Mouse (Mus musculus): Measurements from ENCODE around the gene Pnpla5.
"Not testable (repeated sequence)": the region's sequence is repeated elsewhere in the genome, so short reads cannot be mapped to it uniquely, and the experiment has no call there.

Gene Pnpla5
- long read RNA-seq, experiment 1 = 0 reads
- long read RNA-seq, experiment 2 = 0 reads

DNA sequence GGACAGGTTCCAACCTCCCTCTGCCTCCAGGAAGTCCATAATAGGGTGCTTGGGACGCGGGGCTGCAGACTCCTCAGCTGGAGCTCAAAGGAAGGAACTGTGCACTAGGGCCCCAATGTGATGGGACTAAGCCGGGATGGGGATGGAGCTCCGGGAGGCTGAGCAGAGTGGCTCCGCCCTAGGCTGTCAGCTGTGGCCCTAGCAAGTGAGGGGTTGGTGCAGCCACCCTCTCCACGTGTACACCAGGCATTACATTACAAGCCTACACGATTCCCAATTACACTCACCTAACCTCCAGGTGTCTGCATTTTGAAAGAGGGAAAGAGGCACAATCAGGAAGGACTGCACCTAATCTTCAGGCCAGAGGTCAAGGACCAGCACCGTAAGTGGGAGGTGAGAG lies at the start of gene Pnpla5:
Pnpla5 (minus strand) TSS at position 101 of the 400 bp plus-strand sequence.
- intact Hi-C loops (cut with DNase I) = loop anchor here (5.0 kb wide), 1 partner anchor 509 kb away; no protein-coding TSS in a partner anchor

DNA sequence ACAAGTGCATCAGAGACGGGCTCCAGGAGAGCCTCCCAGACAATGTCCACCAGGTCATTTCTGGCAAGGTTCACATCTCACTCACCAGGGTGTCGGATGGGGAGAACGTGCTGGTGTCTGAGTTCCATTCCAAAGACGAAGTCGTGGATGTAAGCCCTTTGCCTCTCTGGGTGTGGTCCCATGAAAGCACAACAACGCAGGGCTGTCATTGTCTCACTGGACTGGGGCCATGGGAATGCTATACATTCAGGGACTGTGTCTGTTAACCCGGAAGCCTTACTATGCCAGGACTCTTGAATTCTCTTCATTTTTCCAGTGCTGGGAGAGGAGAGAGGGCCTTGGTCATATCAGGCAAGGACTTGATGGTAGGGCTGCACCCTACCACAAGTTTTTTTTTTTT lies 48.2 kb upstream of the Pnpla5 start:
- intact Hi-C loops (cut with DNase I) = no loop called here

DNA sequence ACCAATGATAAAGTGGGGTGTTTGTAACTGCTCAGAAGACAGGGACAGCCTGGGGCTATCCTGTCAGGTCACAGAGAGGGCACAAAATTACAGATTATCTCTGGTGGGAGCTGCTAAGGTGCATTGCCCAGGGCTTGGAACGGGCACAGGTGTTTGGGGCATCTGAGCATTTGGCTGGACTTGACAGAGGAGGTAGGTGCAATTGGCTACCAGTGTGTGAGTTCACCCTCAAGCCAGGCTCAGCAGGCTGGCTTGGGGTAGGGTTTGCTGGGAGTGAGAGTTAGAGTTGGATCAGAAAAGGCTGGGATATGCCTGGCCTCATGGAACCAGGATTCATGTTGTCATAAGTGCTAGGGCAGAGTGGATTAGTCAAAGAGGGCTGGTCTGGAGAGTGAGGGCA lies 46.5 kb upstream of the Pnpla5 start:
- intact Hi-C loops (cut with DNase I) = no loop called here

DNA sequence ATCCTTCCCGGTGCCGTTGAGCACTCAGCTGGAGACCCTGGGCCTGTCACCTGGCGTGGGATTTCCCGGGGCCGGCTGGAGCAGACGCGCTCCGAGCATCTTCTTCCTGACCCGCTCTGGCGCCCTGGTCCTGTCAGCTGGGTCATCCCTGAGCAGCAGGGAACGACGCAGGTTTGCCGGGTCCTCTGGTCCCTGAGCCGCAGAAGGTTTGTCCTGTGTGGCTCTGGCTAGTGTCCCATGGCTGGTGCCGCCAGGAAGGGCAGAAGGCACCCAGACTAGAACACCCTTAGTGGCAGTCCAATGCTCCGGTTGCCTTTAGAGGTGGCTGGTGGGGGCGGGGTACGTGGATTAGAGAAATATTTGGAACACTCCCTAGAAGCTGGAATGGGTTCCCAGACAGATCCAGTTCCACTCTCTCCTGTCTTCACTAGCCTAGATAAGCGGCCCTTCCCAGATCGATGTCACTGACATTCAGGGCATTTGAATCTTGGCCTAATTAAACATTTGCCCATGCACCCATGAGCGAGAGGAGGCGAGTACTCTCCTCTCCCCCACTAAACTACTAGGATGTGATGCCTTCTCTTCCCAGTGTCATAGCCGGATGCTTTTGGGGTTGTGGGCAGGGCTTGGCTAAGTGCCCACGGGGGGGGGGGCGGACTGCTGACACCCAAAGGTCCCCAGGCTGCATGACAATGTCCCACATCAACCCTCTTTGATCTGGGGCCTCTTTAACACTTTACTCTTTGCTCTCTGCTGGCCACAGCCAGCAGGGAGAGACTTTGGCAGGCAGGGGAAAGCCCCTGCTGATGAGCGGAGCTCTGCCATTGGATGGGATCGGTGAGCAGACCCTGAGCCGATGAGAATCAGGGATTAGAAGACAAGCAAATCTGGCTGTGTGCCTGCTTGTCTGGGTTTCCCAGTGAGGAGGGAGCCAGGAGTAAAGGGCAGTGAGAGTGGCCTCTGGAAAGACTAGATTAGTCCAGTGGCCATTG lies 45.5 kb upstream of the Pnpla5 start:
- intact Hi-C loops (cut with DNase I) = no loop called here

DNA sequence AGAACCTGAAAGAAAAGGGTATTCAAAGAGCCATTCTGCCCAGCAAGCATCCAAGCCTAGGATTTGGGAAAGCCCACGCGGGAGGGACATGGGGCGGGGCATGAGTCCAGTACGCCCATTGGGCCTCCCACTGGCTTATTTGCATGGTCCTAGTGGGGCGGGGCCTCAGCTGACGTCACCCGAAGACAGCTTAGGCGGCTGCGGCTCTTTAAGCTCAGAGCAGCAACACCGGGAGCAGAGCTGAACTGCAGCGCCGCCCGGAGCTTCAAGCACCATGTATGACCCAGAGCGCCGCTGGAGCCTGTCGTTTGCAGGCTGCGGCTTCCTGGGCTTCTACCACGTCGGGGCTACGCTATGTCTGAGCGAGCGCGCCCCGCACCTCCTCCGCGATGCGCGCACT lies 44.6 kb upstream of the Pnpla5 start, which contains the start of gene Pnpla3:
Pnpla3 (plus strand) TSS at position 238 of the 400 bp plus-strand sequence.
- intact Hi-C loops (cut with DNase I) = no loop called here

DNA sequence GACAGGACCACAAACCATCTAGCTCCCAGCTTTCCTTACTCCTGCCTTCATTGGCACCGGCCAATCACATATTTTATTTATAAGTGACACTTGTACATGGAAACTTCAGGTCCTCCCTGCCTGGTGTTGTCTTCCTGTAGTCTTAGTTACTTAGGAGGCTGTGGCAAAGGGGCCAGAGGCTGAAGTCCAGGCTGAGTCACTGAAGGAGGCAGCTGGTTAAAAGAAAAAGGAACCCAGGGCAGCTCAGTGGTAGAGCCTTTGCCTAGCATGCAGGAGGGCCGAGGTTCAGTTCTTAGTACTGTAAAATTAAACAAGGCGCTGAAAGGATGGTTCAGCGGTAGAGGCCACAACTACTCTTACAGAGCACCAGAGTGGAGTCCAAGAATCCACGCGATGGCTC lies 43.8 kb upstream of the Pnpla5 start:
- intact Hi-C loops (cut with DNase I) = no loop called here

DNA sequence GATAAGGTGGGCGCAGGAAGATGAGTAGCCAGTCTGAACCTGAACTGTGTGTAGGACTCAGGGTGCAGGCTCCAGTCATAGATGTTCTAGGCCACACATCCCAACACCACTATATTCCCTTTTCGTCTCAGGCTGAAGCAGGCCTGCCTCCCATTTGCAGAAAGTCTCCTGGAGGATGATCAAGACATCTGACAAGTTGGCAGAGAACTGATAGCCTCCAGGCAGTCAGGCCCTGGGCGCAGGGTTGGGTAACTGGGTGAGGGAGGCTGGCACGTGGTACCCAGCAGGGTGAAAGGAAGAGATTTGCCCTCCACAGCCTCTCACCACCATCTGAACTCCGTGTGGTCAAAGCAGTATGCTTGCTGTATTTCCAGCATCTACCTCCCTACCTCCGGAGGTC lies 38.9 kb upstream of the Pnpla5 start:
- intact Hi-C loops (cut with DNase I) = no loop called here

DNA sequence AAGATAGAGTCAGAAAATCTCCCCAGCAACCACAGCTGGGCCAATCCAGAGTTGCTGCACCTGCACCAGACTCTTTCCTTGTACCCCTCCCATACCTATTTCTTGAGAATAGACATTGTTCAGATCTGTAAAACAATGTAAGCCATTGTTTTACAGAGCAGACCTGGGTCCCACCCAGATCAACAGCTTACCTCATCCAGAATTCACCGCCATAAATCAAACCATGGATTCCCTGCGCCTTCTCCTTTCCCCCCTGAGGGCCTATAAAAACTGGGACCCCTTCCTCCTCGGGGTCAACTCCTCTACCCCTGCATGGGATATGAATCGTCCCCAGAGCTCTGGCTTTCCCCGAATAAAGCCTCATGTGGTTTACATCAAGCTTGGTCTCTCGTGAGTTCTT lies 34.6 kb upstream of the Pnpla5 start:
- intact Hi-C loops (cut with DNase I) = not testable (repeated sequence)

DNA sequence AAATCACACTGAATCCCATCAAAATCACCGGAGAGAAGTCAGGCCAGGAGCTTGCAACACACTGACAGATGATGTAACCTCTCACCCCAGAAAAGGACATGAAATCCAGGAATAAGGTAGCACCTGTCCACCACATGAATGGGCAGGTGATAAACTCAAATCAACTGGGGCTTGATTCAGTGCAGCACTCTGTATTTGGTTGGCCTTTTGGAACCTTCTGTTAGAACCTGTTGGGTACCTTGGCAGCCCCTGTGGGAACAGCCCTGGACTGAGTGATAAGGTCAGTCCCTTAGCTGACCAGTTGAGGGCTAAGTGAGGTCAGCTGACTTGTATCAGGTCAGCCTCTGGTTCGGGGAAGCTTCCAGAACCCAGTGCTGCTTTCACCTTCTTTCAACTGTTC lies 33.2 kb upstream of the Pnpla5 start:
- intact Hi-C loops (cut with DNase I) = no loop called here

DNA sequence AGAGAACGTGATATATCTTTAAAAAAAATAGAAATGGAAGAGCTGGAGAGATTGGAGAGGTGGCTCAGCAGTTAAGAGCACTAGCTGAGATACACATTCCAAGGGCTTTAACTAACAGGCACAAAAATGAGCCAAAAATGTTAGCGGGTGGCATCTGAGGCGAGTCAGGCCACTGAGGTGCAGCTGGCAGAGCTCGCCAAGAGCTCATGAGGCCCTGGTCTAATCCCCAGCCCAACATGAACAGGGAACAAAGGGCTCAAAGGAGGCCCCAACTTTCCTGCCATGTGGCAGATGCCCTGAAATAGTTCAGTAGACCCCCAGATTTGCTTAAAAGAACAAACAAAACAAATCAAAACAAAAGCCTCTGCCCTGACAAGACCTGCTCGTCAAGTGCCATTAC lies 18.0 kb upstream of the Pnpla5 start:
- intact Hi-C loops (cut with DNase I) = no loop called here

DNA sequence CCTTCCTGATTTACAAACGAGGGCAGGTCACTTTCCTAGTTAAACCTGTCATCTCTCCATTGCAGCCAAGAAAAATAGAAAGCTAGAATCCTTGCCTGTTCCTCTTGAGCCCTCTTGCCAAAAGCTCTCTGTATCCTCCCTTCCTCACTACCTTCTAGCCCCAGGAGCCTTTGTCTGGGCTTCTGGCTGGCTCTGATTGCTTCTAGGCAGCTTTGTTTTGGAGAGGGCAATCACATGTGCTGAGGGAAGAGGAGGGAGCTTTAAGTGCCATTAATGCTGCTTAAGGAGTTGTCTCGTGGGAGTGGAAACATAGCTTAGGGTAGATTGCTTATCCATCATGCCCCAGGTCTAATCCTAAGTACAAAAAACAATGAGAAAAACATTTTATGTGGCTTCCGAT lies 17.1 kb upstream of the Pnpla5 start:
- intact Hi-C loops (cut with DNase I) = no loop called here

DNA sequence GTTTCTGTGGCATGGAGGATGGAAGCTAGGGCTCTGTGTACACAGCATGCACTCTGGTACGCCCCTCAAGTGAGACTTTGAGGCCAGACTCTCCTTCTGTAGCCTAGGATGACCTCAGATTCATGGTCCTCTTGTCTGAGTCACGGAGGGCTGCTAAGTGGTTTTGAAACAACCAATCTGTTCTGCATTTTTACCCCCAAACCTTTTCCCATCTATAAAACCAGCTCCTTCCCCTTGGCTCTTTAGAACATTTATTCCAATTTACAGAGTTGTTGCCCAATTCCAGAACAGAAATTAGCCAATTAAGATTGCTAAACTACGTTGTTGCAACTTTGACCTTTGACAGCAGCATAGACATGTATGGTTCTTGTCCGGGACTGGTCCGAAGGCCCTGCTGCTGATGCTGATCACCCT lies 16.6 kb upstream of the Pnpla5 start:
- intact Hi-C loops (cut with DNase I) = no loop called here

DNA sequence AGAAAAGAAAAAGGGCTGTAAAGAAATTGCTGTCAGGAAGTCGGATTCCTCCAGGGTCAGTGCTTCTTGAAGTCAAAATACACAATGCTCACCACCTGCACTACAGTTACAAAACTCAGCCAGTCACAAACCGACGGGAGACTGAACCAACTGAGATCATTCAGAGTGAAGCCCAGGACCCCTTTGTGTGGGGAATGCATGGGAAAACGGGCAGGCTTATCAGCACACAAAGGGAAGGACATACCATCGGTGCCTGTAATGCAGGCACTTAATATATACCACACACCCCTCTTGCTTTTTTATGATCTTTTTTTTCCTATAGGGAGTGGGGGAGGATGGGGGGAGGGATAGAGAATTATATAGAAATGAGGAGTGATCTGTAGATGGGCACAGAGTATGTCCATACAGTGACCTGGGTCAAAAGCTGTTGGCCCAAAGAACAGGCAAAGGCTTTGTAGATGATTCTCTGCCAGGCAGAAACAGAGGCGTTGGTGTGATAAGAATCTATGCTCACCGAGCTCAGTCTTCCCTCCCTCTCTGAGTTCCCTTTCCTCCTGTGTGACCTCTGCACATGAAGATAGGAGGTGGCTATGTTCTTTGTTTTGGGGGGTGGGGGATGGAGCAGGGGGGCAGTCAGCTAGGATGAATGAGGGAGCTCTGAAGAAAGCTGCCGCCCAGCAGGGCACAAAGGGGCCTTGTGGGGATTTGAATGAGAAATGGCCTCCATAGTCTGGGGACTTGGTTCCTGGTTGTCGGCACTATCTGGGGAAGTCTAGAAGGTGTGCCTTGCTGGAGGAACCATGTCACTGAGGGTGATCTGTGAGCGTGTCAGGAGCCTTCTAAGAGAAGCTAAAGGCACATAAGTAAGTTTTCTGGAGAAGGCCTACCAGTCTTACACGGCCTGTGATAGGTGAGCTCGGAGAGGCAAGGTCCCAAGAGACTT lies 13.8 kb upstream of the Pnpla5 start:
- intact Hi-C loops (cut with DNase I) = no loop called here

DNA sequence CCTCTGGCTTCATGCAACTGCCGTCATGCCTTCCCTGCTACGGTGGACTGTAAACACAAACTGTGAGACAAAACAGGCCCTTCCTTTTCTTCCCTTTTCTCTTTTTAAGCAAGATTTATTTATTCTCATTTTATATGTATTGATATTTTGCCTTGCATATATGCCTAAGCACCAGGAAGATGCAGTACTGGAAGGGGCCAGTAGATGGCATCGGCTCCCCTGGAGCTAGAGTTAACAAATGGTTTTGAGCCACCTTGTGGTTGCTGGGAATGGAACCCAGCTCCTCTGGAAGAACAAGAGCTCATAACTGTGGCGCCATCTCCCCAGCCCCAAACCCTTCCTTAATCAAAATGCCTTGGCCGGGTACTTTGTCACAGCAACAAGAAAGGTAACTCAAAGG lies 12.5 kb upstream of the Pnpla5 start:
- intact Hi-C loops (cut with DNase I) = no loop called here

DNA sequence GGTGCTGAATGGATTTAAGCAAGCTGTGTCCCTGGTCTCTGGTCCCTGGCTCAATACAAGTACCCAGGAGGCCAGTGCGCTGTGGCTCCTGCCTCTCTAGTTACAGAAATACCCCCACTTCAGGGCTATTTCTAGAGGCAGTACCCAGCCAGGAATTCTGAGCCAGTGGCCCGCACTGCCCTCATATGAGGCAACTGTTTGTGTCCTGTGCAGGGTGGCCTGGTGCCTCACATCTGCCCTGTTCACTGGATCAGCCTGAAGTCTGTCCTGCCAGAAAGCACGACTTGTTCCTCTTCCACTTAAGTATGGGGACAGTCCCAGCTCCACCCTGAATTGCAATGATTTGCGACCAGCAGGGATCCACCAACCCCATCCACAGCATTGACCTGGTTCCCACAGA lies 10.5 kb upstream of the Pnpla5 start:
- intact Hi-C loops (cut with DNase I) = no loop called here

DNA sequence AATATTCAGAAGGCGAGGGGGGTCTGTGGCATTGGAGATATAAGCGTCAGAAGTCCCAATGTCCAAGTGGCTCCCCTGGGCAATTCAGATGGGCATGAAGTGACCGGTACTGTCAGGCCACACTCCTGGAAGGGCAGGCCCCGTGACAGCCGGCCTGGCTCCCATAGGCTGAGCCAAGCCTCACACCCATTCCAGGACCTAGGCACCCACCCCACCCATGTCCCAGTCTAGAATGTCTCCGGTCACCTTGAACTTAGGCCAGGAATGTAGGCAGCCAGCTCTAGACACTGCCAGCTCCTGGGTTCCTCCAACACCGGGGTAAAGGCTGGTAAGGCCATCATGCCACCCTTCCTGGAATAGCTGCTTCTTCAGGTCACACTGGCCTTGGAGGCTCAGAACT lies 9.0 kb upstream of the Pnpla5 start:
- intact Hi-C loops (cut with DNase I) = no loop called here

DNA sequence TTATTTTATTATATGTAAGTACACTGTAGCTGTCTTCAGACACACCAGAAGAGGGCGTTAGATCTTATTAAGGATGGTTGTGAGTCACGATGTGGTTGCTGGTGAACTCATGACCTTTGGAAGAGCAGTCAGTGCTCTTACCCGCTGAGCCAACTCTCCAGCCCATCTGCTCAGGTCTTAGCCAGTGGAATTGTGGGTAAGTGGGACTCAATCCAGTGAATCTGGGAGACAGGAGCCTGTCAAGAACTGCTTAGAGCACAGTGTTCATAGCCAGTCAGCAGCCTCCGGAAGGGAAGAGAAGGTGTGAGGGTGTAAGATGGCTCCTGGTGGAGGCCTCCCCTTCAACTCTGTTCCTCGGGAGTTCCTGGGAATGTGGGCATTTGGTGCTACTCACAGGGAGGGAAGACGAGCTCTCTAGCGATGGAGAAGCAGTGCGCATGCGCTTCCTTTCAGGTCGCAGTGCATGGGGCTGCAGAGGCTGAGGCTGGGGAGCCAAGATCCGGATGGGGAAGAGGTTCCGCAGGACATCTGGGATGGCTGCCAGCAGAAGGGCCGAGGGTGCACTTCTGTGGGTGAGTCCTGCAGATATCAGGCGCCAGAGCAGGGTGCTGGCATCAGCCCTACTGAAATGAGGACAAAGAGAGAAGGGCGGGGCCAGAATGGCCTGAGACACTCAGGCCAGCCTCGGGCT lies 8.3 kb upstream of the Pnpla5 start:
- intact Hi-C loops (cut with DNase I) = no loop called here

DNA sequence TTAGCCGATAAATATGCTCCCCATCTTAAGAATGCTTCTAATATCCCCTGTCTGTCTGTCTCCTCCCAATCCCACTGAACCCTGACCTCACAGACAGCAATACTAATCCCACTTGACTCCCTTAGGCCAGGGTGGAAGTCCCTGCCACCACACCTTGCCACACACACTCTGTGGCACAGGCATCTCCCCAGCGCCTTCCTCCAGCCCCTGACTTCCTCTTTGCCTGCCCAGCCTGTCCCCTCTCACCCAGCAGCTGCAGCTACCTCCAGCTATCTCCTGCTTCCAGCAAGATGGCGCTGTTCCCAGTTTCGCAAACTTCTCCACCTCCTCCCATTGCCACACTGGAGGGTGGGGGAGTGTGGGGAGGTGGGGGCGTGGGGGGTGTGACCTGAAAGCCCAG lies 3.9 kb upstream of the Pnpla5 start:
- intact Hi-C loops (cut with DNase I) = no loop called here

DNA sequence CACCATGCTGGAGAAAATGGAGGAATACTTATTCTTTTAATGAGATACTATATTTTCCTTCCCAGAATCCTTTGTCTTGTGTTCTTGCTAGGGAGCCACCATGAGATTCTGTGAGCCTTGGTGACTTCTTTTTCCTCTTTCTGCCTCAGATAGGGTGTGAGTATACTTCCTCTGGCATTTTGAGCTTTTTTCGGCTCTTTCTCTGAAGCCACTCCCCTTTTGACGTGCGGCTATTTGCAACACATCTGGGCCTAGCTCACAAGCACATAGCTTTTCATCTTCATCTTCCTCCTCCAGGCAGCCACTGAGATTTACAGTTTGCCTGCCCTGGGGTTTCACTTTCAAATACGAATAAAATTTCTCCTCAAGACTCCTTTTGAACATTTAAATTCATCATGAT lies 3.5 kb upstream of the Pnpla5 start:
- intact Hi-C loops (cut with DNase I) = no loop called here

DNA sequence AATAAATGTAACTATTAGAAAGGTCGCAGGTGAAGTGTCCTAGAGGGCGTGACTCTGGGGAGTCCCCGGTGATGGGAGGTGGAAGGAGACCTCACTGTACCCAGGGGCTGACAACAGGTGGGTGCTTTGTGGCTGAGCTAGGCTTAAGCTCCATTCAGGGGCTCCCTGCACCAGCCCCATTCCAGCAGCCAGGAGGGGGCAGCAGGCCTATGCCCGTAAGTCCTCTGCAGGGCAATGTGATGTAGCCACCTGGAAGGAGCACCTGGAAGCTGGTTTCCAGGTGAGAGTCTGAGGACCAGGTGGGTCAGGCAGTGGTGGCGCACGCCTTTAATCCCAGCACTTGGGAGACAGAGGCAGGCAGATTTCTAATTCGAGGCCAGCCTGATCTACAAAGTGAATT lies 1.1 kb upstream of the Pnpla5 start:
- intact Hi-C loops (cut with DNase I) = loop anchor here (5.0 kb wide), 1 partner anchor 508 kb away; no protein-coding TSS in a partner anchor

DNA sequence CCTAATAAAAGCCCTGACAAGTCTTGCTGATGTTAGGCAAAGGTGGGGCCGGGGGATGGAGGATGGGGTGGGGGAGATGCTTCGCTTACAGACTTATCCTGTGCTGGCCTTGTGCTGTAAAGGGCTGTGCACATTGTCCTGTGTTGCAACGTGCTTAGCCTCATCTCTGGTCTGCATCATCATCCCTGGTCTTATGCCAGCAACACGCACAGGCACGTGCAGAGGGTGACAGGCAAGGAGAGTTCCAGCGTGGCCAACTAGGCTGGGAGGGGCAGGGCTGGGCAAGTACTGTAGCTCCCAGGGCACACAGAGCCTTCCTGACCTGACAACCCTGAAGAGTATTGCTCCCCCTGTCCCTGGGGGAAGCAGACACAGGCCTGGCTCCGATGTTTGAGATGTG lies 1.9 kb downstream of the Pnpla5 start:
- intact Hi-C loops (cut with DNase I) = loop anchor here (5.0 kb wide), 1 partner anchor 511 kb away; no protein-coding TSS in a partner anchor
